Mouse (Mus musculus): ENCODE results near the gene Abat. TPM values are rescaled to one million over a fixed set of nuclear protein-coding genes. Genes with fewer than 3 reads are reported as not detected.

Abat gene
- 28.9 and 33.7 TPM in 2 replicates for polyA plus RNA-seq (2012; rRNA removed)

DNA sequence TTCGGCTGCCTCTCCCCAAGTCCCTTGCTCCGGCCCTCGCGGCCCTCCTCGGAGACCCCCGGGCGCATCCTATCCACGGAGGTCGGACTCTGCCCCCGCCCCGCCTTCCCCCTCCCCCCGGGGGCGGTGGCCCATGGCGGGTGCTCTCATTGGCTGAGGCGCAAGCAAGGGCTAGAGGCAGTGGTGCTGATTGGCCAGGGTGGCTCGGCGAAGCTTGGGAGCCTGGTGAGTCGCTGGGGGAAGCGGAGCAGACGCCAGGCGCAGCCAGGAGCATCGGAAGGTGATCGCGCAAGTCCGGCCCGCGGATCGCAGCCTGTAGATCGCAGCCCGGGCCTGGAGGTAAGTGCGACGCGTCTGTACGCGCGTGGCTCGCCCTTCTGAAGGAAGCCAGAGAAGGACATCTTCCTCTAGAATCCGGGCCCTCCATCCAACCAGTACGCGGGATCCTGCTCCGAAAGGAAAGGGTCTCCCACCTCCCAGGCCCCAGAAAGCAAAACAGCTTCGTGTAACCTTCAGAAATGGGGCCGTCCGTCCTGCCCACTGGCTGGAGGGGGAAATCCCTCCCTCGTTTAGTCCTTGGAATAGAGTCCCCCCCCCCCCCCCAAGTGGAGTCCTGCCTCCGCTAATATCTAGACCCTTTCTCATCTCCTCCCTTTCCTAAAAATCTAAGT lies at the start of gene Abat:
TSS of gene Abat (plus strand) at position 194 of the 671 bp plus-strand sequence.

DNA sequence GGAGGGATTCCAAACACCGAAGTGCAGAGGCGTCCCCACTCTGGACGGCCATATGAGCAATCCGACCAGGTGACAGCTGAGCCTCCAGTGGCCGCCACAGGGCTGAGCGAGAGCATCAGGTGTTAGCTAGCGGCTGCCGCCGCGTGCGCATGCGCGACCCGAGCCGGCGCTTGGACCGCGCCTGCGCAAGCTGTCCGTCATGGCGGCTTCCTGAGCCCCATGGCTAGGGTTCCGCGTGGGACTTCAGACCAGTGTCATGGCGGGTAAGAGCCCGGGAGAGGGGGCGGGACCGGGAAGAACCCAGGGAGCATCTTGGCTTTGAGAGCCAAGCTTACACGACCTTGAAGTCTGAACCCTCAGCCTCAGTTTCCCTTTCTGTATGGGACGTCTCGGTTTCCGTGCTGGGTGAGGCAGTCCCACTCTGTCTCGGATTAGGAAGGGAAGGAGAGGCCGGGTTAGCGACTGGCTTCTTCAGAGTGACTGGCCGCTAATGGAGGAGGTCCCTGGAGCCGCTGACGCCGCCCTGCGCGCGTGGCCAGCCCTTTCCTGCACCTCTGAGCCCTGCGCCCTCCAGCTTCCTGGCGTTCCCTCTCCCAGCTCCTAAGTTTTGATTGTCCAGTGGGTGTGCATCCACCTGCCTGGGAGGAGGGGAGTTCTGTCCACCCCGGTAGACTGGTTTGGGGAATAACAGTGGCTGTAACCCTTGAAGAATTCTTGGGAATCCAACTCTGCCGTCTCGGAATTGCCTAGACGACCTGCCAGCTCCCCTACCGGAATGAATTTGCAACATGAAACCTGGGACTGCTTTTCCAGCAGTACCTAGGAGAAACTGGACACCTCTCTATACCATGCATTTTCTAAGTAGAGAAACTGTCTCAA lies 42.4 kb upstream of the Abat start, which contains the start of gene Mettl22:
TSS of gene Mettl22 (plus strand) at position 186 of the 879 bp plus-strand sequence.

DNA sequence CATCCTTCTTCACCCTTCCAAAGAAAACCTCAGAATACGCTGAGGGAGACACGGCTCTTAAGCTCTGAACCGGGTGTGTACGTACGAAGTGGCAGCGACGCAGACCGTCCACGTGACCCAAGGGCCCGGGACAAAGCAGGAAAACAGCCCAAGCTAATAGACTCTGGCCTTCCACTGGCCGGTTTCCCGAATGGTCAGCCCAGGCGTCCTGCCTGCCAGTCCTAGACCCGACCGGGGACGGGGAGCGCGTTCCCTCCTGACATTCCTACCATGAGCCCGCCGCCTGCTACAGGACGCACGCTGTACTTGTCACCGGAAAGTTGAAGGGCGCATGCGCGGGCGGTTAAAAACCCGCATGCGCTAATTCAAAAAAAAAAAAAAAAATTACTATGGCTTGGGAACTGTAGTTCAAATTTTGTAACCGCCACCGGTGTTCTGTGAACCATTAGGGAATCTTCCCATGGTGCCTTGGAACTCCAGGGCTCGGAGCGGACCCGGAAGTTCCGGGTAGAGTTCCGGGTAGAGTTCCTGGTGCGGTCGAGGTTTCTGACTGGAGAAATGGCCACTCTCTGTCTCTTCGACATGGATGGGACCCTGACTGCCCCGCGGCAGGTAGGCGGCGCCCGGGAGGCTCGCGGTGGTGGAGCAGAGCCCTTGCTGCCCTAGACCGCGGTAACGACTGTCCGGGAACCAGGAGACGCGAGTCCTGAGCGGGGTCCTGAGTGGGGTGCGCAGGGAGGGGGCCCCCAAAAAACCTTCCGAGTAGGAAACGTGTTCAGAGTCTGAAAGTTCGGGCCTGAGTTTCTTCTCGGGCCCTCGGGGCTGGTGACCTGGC lies 124.2 kb downstream of the Abat start, which contains the start of the genes Pmm2 and Tmem186:
TSS of gene Pmm2 (plus strand) at position 458 of the 835 bp plus-strand sequence.
TSS of gene Tmem186 (minus strand) at position 496 of the 835 bp plus-strand sequence.

Other genes with a start within 250 kb of the Abat start
- gene Tmem114, start 88.3 kb upstream of the Abat start, polyA plus RNA-seq (2012; rRNA removed), result not detected in 2 replicates
- 8.5 and 8.6 TPM in 2 replicates for gene Mettl22, start 42.6 kb upstream of the Abat start, polyA plus RNA-seq (2012; rRNA removed)
- 24.3 and 25.6 TPM in 2 replicates for gene Pmm2, start 124.2 kb downstream of the Abat start, polyA plus RNA-seq (2012; rRNA removed)
- gene Tmem186, start 124.3 kb downstream of the Abat start, polyA plus RNA-seq (2012; rRNA removed), result 6.1 and 6.8 TPM in 2 replicates
- 43.1 and 44.7 TPM in 2 replicates for gene Carhsp1, start 158.7 kb downstream of the Abat start, polyA plus RNA-seq (2012; rRNA removed)
- gene Gm5767, start 167.3 kb downstream of the Abat start, polyA plus RNA-seq (2012; rRNA removed), result 0.17 and 0.22 TPM in 2 replicates

Data from liver, embryonic 18 days (tissue).